Mouse (Mus musculus) embryonic facial prominence, embryonic 13.5 days (tissue): ENCODE results near the gene Acap2. TPM values are rescaled to one million over a fixed set of nuclear protein-coding genes. Genes with fewer than 3 reads are reported as not detected.
A peak's percentile ranks its signal among the peaks of the same experiment; 100 is the strongest.

Experiments used
- ATAC-seq: fragments of 200-750 bp; cut with Nextera tagmentation; 2 replicates; pipeline ENCODE4 v1.8.0; 2017; ENCODE audit warnings: low read depth; ENCODE audit not compliant: insufficient number of reproducible peaks, insufficient read depth, low FRiP score, low TSS enrichment
- H3K27ac ChIP-seq: fragments of 300-500 bp; sonication (generic); 2 replicates; pipeline ENCODE4 v1.5.1; 2015; ENCODE audit warnings: moderate library complexity, mild to moderate bottlenecking, inconsistent platforms
- H3K27me3 ChIP-seq: fragments of 300-500 bp; sonication (generic); 2 replicates; pipeline ENCODE4 v1.6.1; 2015; ENCODE audit warnings: mild to moderate bottlenecking, inconsistent platforms
- H3K36me3 ChIP-seq: fragments of 300-500 bp; sonication (generic); 2 replicates; pipeline ENCODE4 v1.6.1; 2015; ENCODE audit warnings: mild to moderate bottlenecking, inconsistent platforms
- H3K4me1 ChIP-seq: fragments of 300-500 bp; sonication (generic); 2 replicates; pipeline ENCODE4 v1.6.1; 2015; ENCODE audit warnings: inconsistent platforms
- H3K4me2 ChIP-seq: fragments of 300-500 bp; sonication (generic); 2 replicates; pipeline ENCODE4 v1.6.1; 2015; ENCODE audit warnings: moderate library complexity, mild to moderate bottlenecking, inconsistent platforms
- H3K4me3 ChIP-seq: fragments of 300-500 bp; sonication (generic); 2 replicates; pipeline ENCODE4 v1.5.1; 2015; ENCODE audit warnings: mild to moderate bottlenecking, inconsistent platforms
- H3K9ac ChIP-seq: fragments of 300-500 bp; sonication (generic); 2 replicates; pipeline ENCODE4 v1.6.1; 2015; ENCODE audit warnings: mild to moderate bottlenecking, inconsistent platforms
- H3K9me3 ChIP-seq: fragments of 300-500 bp; sonication (generic); 2 replicates; pipeline ENCODE4 v1.6.1; 2016; ENCODE audit warnings: inconsistent platforms
- WGBS: fragments of 180-500 bp; shearing (Covaris S2); methylation state at CpG from one replicate; pipeline ENCODE4 v1.1.7; 2015; ENCODE audit warnings: mixed read lengths; 5-methylcytosine and 5-hydroxymethylcytosine counted together
- polyA plus RNA-seq: library from polyadenylated mRNA; unstranded; fragments of >200 nt; fragmentation: Nextera tagmentation; extraction: Ambion mirVana; gene quantifications from 2 replicates; pipeline ENCODE4 v1.2.1, GENCODE M21; 2015

Gene Acap2
- polyA plus RNA-seq, 1 experiment from 2014 or later: 22.6 TPM

GRCm38 (mm10) chr16:31233541-31234339, 32.7 kb upstream of the Acap2 start:
- peak overlapping the region; percentile 18 for H3K4me3 ChIP-seq
- ATAC-seq: no peak
- WGBS: 23% methylated on average over 20 of the region's 20 CpGs
- H3K27me3 ChIP-seq: no peaks in the 10 kb centered on the region
- no peaks in the 10 kb centered on the region for H3K9me3 ChIP-seq
- H3K9ac ChIP-seq: peak overlapping the region; percentile 2; the same call in 1 of the 2 replicates
- H3K36me3 ChIP-seq: no peaks in the 10 kb centered on the region
- H3K4me2 ChIP-seq: peak overlapping the region; percentile 53
- no peak overlapping the region for H3K27ac ChIP-seq
- H3K4me1 ChIP-seq: peaks cover 34% of the 10 kb centered on the region

GRCm38 (mm10) chr16:31233167-31233498, 32.1 kb upstream of the Acap2 start:
- WGBS: 52% methylated on average over 4 of the region's 4 CpGs
- peaks cover 30% of the 10 kb centered on the region for H3K4me1 ChIP-seq
- no peak overlapping the region for H3K4me3 ChIP-seq
- no peak overlapping the region for H3K9ac ChIP-seq
- no peaks in the 10 kb centered on the region for H3K9me3 ChIP-seq
- no peak overlapping the region for H3K27ac ChIP-seq
- no peaks in the 10 kb centered on the region for H3K36me3 ChIP-seq
- H3K27me3 ChIP-seq: no peaks in the 10 kb centered on the region
- H3K4me2 ChIP-seq: peak overlapping the region; percentile 53
- ATAC-seq: no peak

DNA sequence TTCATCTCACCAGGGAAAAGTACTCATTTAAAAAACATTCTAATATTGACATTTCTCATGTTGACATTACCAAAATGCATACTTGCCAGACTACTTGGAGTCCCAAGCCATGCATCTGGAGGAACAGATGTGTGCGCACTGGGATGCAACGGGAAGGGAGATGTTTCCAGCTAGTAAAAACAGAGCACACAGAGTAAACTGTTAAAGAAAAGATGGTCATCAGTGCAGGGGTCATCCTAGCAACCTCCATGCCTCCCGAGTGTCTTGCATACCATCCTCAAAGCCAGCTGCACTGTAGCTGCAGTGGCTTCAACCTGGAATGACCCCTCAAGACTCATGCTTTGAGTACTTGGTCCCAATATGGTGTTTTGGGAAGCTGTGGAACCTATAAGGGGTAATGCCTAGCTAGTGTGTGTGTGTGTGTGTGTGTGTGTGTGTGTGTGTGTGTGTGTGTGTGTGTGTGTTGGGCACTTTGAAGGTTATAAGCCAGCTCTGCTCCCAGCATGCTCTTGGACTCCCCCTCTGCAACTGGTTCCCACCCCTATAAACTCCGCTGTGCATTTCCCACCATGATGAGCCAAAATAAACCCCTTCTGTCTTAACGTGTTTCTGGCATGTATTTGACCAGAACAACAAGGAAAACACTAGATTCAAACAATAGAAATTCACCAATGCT, 31.6 kb upstream of the Acap2 start:
- no peak for ATAC-seq
- 76% methylated on average over 5 of the region's 5 CpGs for WGBS
- H3K4me1 ChIP-seq: peaks cover 28% of the 10 kb centered on the region
- H3K36me3 ChIP-seq: no peaks in the 10 kb centered on the region
- H3K9ac ChIP-seq: no peak overlapping the region
- no peak overlapping the region for H3K4me3 ChIP-seq
- no peak overlapping the region for H3K4me2 ChIP-seq
- no peaks in the 10 kb centered on the region for H3K27me3 ChIP-seq
- no peaks in the 10 kb centered on the region for H3K9me3 ChIP-seq
- H3K27ac ChIP-seq: no peak overlapping the region

GRCm38 (mm10) chr16:31231591-31231990, 30.5 kb upstream of the Acap2 start:
- 65% methylated on average over 5 of the region's 5 CpGs for WGBS
- no peak overlapping the region for H3K4me2 ChIP-seq

DNA sequence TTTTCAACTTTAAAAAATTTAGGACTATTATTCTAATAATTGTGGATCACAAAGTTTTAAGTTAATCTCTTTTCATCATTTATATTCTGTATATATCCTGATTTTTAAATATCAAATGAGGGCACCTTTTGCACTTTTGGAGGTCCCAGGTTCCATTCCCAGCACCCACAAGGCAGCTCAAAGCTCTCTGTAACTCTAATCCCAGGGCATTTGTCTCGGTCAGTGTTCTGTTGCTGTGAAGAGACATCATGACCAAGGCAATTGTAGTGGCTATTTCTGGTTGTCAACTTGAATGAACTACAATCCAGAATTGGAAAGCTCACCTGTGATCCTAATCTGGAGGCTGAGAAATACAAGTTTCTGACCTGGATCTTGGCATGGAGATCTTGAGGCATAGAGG, 26.7 kb upstream of the Acap2 start:
- Histone ChIP-seq H3K27me3 (no peaks in the 10 kb centered on the region), H3K4me2 (no peak overlapping the region), H3K36me3 (no peaks in the 10 kb centered on the region), H3K9me3 (no peaks in the 10 kb centered on the region), H3K4me3 (no peak overlapping the region), H3K4me1 (no peaks in the 10 kb centered on the region), H3K9ac (no peak overlapping the region), H3K27ac (no peak overlapping the region)
- WGBS: 93% methylated on average over 1 of the region's 1 CpGs
- ATAC-seq: no peak

More at GRCm38 (mm10) chr16:31231591-31231990, 30.5 kb upstream of the Acap2 start:
- H3K9ac ChIP-seq: no peak overlapping the region
- peaks cover 28% of the 10 kb centered on the region for H3K4me1 ChIP-seq
- H3K27ac ChIP-seq: no peak overlapping the region
- H3K4me3 ChIP-seq: no peak overlapping the region
- no peaks in the 10 kb centered on the region for H3K9me3 ChIP-seq
- no peaks in the 10 kb centered on the region for H3K27me3 ChIP-seq
- ATAC-seq: no peak
- H3K36me3 ChIP-seq: no peaks in the 10 kb centered on the region

GRCm38 (mm10) chr16:31215271-31215670, 14.2 kb upstream of the Acap2 start:
- H3K4me1 ChIP-seq: no peaks in the 10 kb centered on the region; the same call in 1 of the 2 replicates
- no peaks in the 10 kb centered on the region; the same call in 1 of the 2 replicates for H3K9me3 ChIP-seq
- H3K4me2 ChIP-seq: no peak overlapping the region
- H3K27me3 ChIP-seq: no peaks in the 10 kb centered on the region
- H3K4me3 ChIP-seq: no peak overlapping the region
- H3K27ac ChIP-seq: no peak overlapping the region
- ATAC-seq: no peak
- no peaks in the 10 kb centered on the region for H3K36me3 ChIP-seq
- H3K9ac ChIP-seq: no peak overlapping the region
- 92% methylated on average over 4 of the region's 4 CpGs for WGBS

DNA sequence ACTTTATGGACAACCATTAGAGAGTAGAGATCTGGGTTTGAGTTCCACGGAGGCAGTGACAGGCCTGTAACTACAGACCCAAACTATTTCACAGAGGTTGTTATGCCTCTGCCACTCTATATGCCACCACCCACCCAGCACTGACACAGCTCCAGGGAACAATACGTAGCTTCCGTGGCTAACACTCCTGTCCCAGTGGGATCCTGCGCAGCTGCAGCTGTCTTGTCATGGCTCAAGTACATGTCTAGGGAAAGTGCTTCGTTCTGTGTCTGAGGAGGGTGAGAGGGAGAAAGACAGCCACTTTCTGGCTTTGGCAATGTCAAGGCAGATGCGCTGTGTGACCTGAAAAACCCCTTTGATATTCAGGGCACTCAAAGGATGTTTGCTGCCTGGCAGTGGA, 12.4 kb upstream of the Acap2 start:
- no peak for ATAC-seq
- Histone ChIP-seq H3K9ac (no peak overlapping the region), H3K4me2 (no peak overlapping the region), H3K27me3 (no peaks in the 10 kb centered on the region), H3K4me3 (no peak overlapping the region), H3K9me3 (no peaks in the 10 kb centered on the region; the same call in 1 of the 2 replicates), H3K4me1 (no peaks in the 10 kb centered on the region; the same call in 1 of the 2 replicates), H3K36me3 (no peaks in the 10 kb centered on the region), H3K27ac (no peak overlapping the region)
- WGBS: 87% methylated on average over 6 of the region's 6 CpGs

DNA sequence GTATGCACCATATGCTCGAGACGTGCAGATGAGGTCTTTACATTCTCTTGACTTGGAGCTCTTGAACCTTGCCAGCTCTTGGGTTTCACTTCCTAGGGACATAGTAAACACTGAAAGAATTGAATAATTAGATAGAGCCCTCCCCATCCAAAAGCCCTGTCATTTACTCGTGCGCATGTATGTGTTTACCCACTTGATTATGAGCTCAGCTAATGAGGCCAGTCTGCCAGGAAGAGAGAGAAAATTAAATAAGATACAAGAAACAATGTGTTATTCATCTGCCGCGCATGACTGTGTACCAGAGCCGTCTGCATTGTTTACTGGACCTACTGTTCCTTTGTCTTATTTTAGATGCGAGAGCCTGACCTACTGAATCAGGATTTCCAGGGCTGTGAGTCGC, 10.5 kb upstream of the Acap2 start:
- H3K4me1 ChIP-seq: no peaks in the 10 kb centered on the region; the same call in 1 of the 2 replicates
- H3K27ac ChIP-seq: no peak overlapping the region
- no peak overlapping the region for H3K4me2 ChIP-seq
- H3K4me3 ChIP-seq: no peak overlapping the region
- WGBS: 59% methylated on average over 9 of the region's 9 CpGs
- no peaks in the 10 kb centered on the region; the same call in 1 of the 2 replicates for H3K9me3 ChIP-seq
- H3K27me3 ChIP-seq: no peaks in the 10 kb centered on the region
- H3K9ac ChIP-seq: no peak overlapping the region
- ATAC-seq: no peak
- no peaks in the 10 kb centered on the region for H3K36me3 ChIP-seq

DNA sequence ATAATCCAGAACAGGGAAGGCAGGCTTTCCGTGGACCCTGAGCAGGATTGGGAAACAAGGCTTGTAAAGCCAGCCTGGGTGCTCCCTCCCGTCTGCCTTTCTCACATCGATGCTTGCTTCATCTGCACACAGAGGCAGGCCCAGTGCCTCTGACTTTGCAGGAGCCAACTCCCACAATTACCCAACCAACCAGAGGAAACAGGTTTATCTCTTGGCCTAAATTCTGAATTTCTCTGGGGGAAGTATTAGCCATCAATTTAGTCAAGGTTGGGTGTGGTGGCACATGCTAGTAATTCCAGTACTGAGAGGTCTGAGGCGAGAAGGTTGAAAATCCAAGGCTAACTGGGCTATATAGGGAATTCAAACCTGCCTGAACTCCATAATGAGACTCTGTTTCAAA, 9.4 kb upstream of the Acap2 start:
- Histone ChIP-seq H3K4me1 (no peaks in the 10 kb centered on the region; the same call in 1 of the 2 replicates), H3K9me3 (no peaks in the 10 kb centered on the region; the same call in 1 of the 2 replicates), H3K27me3 (no peaks in the 10 kb centered on the region), H3K4me3 (no peak overlapping the region), H3K4me2 (no peak overlapping the region), H3K9ac (no peak overlapping the region), H3K27ac (no peak overlapping the region), H3K36me3 (no peaks in the 10 kb centered on the region)
- ATAC-seq: no peak
- WGBS: 70% methylated on average over 4 of the region's 4 CpGs

- H3K27ac ChIP-seq: no peak overlapping the region
- H3K36me3 ChIP-seq: no peaks in the 10 kb centered on the region
- no peak for ATAC-seq
- no peaks in the 10 kb centered on the region; the same call in 1 of the 2 replicates for H3K4me1 ChIP-seq
- 80% methylated on average over 5 of the region's 5 CpGs for WGBS
- H3K4me3 ChIP-seq: no peak overlapping the region
- no peaks in the 10 kb centered on the region for H3K9me3 ChIP-seq
- no peak overlapping the region for H3K9ac ChIP-seq
- no peaks in the 10 kb centered on the region for H3K27me3 ChIP-seq
- H3K4me2 ChIP-seq: no peak overlapping the region
Observed at GRCm38 (mm10) chr16:31209911-31210310, 8.9 kb upstream of the Acap2 start.

GRCm38 (mm10) chr16:31205726-31206125, 4.7 kb upstream of the Acap2 start:
- Histone ChIP-seq H3K27ac (no peak overlapping the region), H3K27me3 (no peaks in the 10 kb centered on the region), H3K9ac (no peak overlapping the region), H3K36me3 (no peaks in the 10 kb centered on the region), H3K4me2 (no peak overlapping the region), H3K9me3 (no peaks in the 10 kb centered on the region), H3K4me3 (no peak overlapping the region), H3K4me1 (no peaks in the 10 kb centered on the region)
- no peak for ATAC-seq
- WGBS: 83% methylated on average over 7 of the region's 7 CpGs

GRCm38 (mm10) chr16:31205187-31205586, 4.1 kb upstream of the Acap2 start:
- Histone ChIP-seq H3K27ac (no peak overlapping the region), H3K9ac (no peak overlapping the region), H3K4me2 (no peak overlapping the region), H3K4me3 (no peak overlapping the region), H3K9me3 (no peaks in the 10 kb centered on the region), H3K36me3 (no peaks in the 10 kb centered on the region), H3K4me1 (no peaks in the 10 kb centered on the region), H3K27me3 (no peaks in the 10 kb centered on the region)
- 90% methylated on average over 8 of the region's 8 CpGs for WGBS
- ATAC-seq: no peak
